Mouse (Mus musculus) left cerebral cortex, adult 11 months (tissue): ENCODE measurements at regions not wholly inside any gene's neighbourhood (a gene's known extent, or its start where the extent isn't known, plus 50 kb on each side); places are given as distances from the start of the nearest gene placed in this dataset.

Experiments used
- DNase-seq: peaks from one replicate; pipeline ENCODE4 v3.0.0; 2022; ENCODE audit warnings: low spot score

GRCm38 (mm10) chr15:72321528-72321927 is 1512.8 kb upstream of the Gm6569 start:
- DNase-seq, result no peak

GRCm38 (mm10) chr15:72322127-72322526 is 1512.2 kb upstream of the Gm6569 start:
- DNase-seq, result no peak

GRCm38 (mm10) chr15:72323158-72323557 is 1511.2 kb upstream of the Gm6569 start:
- DNase-seq, result no peak

GRCm38 (mm10) chr15:72331262-72331661 is 1503.1 kb upstream of the Gm6569 start:
- no peak for DNase-seq

- no peak for DNase-seq
Measured at GRCm38 (mm10) chr15:72334497-72334896, 1499.9 kb upstream of the Gm6569 start.

- no peak for DNase-seq
Measured at GRCm38 (mm10) chr15:72339629-72340028, 1494.7 kb upstream of the Gm6569 start.

- DNase-seq, result no peak
Measured at GRCm38 (mm10) chr15:72341991-72342390, 1492.4 kb upstream of the Gm6569 start.

- DNase-seq, result no peak
Measured at GRCm38 (mm10) chr15:72342504-72342903, 1491.9 kb upstream of the Gm6569 start.

GRCm38 (mm10) chr15:72343794-72344193 is 1490.6 kb upstream of the Gm6569 start:
- DNase-seq, result no peak

GRCm38 (mm10) chr15:72353371-72353770 is 1481.0 kb upstream of the Gm6569 start:
- DNase-seq, result no peak

- DNase-seq, result no peak
Measured at GRCm38 (mm10) chr15:72355626-72356025, 1478.7 kb upstream of the Gm6569 start.

GRCm38 (mm10) chr15:72359636-72360035 is 1474.7 kb upstream of the Gm6569 start:
- no peak for DNase-seq

GRCm38 (mm10) chr15:72360049-72360448 is 1474.3 kb upstream of the Gm6569 start:
- no peak for DNase-seq

- DNase-seq, result no peak
Measured at GRCm38 (mm10) chr15:72360463-72361030, 1473.8 kb upstream of the Gm6569 start.

- no peak for DNase-seq
Measured at GRCm38 (mm10) chr15:72373041-72373440, 1461.3 kb upstream of the Gm6569 start.

GRCm38 (mm10) chr15:72377201-72377600 is 1457.2 kb upstream of the Gm6569 start:
- peak; percentile 31 for DNase-seq

GRCm38 (mm10) chr15:72379291-72379690 is 1455.1 kb upstream of the Gm6569 start:
- DNase-seq, result no peak

GRCm38 (mm10) chr15:72381164-72381563 is 1453.2 kb upstream of the Gm6569 start:
- no peak for DNase-seq

- DNase-seq, result no peak
Measured at GRCm38 (mm10) chr15:72381744-72382143, 1452.6 kb upstream of the Gm6569 start.

GRCm38 (mm10) chr15:72382521-72382920 is 1451.8 kb upstream of the Gm6569 start:
- no peak for DNase-seq

GRCm38 (mm10) chr15:72383062-72383461 is 1451.3 kb upstream of the Gm6569 start:
- no peak for DNase-seq

- no peak for DNase-seq
Measured at GRCm38 (mm10) chr15:72383470-72383869, 1450.9 kb upstream of the Gm6569 start.

- DNase-seq, result no peak
Measured at GRCm38 (mm10) chr15:72393226-72393625, 1441.1 kb upstream of the Gm6569 start.

- DNase-seq, result peak; percentile 66
Measured at GRCm38 (mm10) chr15:72411956-72412355, 1422.4 kb upstream of the Gm6569 start.
